9 mouse cellular contexts compared by ENCODE assay signal in genomic region chr13:46798156-46798555, GRCm38 (mm10).
DNase-seq lines count a peak whose midpoint lies in the region; ATAC-seq and TF ChIP-seq lines count a peak whose summit lies in the region.
"Had no signal": no experiment of that assay in that cellular context is flagged by ENCODE, and none has a peak within 500 bp of the region (broad histone marks: within the 10 kb centered on the region; RNA-seq: fewer than 3 reads in every experiment).

No protein-coding gene starts in this region.

- no peak overlapping the region for H3K27ac ChIP-seq in kidney, adult 2 months (ENCODE audit: insufficient read depth, low read depth, low read length)
- no peak overlapping the region for H3K27ac ChIP-seq in kidney, embryonic 14.5 days (ENCODE audit: low read depth, low read length)
- no peak overlapping the region for H3K27ac ChIP-seq in ES-Bruce4 (ENCODE audit: insufficient read depth, low read length)
- no peak overlapping the region for H3K27ac ChIP-seq in embryonic facial prominence, embryonic 11.5 days (replicated peaks; ENCODE audit: low read depth, low read length)
- H3K27ac ChIP-seq: midbrain, embryonic 12.5 days had no signal

- 33% methylated on average over 4 of the region's 4 CpGs for WGBS in kidney, adult 2 months
- 38% methylated on average over 4 of the region's 4 CpGs for WGBS in kidney, embryonic 14.5 days
- WGBS in embryonic facial prominence, embryonic 11.5 days: 38% methylated on average over 4 of the region's 4 CpGs

- peak; percentile 62 for DNase-seq in kidney, adult 2 months
- DNase-seq in adrenal gland, postnatal 25 days: peak; percentile 36
- peak; percentile 69 for DNase-seq in embryonic facial prominence, embryonic 11.5 days (ENCODE audit: low spot score)
- DNase-seq in layer of hippocampus, postnatal 25 days (ENCODE audit: extremely low spot score in 1 of 2, low spot score in 1 of 2): peak; percentile 30 to 42
- DNase-seq in ovary, postnatal 10 days (ENCODE audit: low spot score): no peak

- no peaks in the 10 kb centered on the region; the same call in none of the 2 replicates for H3K36me3 ChIP-seq in kidney, adult 2 months (ENCODE audit: control insufficient read depth, insufficient read depth, low read length)
- H3K36me3 ChIP-seq in kidney, embryonic 14.5 days (ENCODE audit: control insufficient read depth, insufficient read depth, low read length): peaks cover 43% of the 10 kb centered on the region
- H3K36me3 ChIP-seq in ES-Bruce4 (ENCODE audit: control insufficient read depth, insufficient read depth, low read length, poor library complexity, severe bottlenecking): peaks cover 5% of the 10 kb centered on the region; the same call in 1 of the 2 replicates
- H3K36me3 ChIP-seq in embryonic facial prominence, embryonic 11.5 days (replicated peaks; ENCODE audit: control insufficient read depth, insufficient read depth, low read depth, low read length): 0 out of 2 replicates have a peak, but pooled peaks cover 3% of the 10 kb centered on the region

- TF ChIP-seq POLR2A in kidney, adult 2 months (IDR thresholded peaks at IDR 0.05; ENCODE audit: low read depth, low read length): no peak
- no peak for TF ChIP-seq POLR2A in ES-Bruce4 (IDR thresholded peaks at IDR 0.05; ENCODE audit: insufficient read depth, low read length)

- no peaks in the 10 kb centered on the region for H3K4me1 ChIP-seq in kidney, adult 2 months (ENCODE audit: control insufficient read depth, insufficient read depth, low read length)
- no peaks in the 10 kb centered on the region for H3K4me1 ChIP-seq in kidney, embryonic 14.5 days (ENCODE audit: control insufficient read depth, insufficient read depth, low read length)
- H3K4me1 ChIP-seq in ES-Bruce4 (ENCODE audit: control insufficient read depth, insufficient read depth, low read length): no peaks in the 10 kb centered on the region
- no peaks in the 10 kb centered on the region for H3K4me1 ChIP-seq in embryonic facial prominence, embryonic 11.5 days (ENCODE audit: control insufficient read depth, insufficient read depth, low read length)
- H3K4me1 ChIP-seq: midbrain, embryonic 12.5 days had no signal

- H3K4me2 ChIP-seq in kidney, embryonic 14.5 days (replicated peaks; ENCODE audit: low read depth, low read length): no peak overlapping the region
- no peak overlapping the region for H3K4me2 ChIP-seq in embryonic facial prominence, embryonic 11.5 days (ENCODE audit: low read depth, low read length)
- H3K4me2 ChIP-seq: midbrain, embryonic 12.5 days had no signal

- H3K9me3 ChIP-seq in kidney, embryonic 14.5 days (ENCODE audit: control insufficient read depth, low read length): no peaks in the 10 kb centered on the region
- no peaks in the 10 kb centered on the region for H3K9me3 ChIP-seq in ES-Bruce4 (replicated peaks; ENCODE audit: control insufficient read depth, insufficient read depth, low read length, poor library complexity, severe bottlenecking)
- no peaks in the 10 kb centered on the region for H3K9me3 ChIP-seq in embryonic facial prominence, embryonic 11.5 days (replicated peaks; ENCODE audit: control insufficient read depth, low read length)
- H3K9me3 ChIP-seq: midbrain, embryonic 12.5 days had no signal

- no peak for TF ChIP-seq EP300 in ES-Bruce4 (IDR thresholded peaks at IDR 0.05; ENCODE audit: insufficient read depth, low read depth, low read length)

- no peak for ATAC-seq in kidney, embryonic 14.5 days (ENCODE audit: low FRiP score, low TSS enrichment)
- no peak for ATAC-seq in embryonic facial prominence, embryonic 11.5 days (replicated peaks; ENCODE audit: insufficient number of reproducible peaks, low FRiP score, low TSS enrichment, low read depth)
- peak; percentile 79 for ATAC-seq in neutrophil, adult 5-6 weeks (ENCODE audit: extremely low read depth, insufficient number of reproducible peaks, low FRiP score, poor library complexity, severe bottlenecking)

- no peaks in the 10 kb centered on the region for H3K27me3 ChIP-seq in kidney, adult 2 months (replicated peaks; ENCODE audit: control insufficient read depth, insufficient read depth, low read length)
- no peaks in the 10 kb centered on the region for H3K27me3 ChIP-seq in kidney, embryonic 14.5 days (ENCODE audit: control insufficient read depth, insufficient read depth, low read length)
- H3K27me3 ChIP-seq in ES-Bruce4 (ENCODE audit: control insufficient read depth, insufficient read depth, low read length, poor library complexity, severe bottlenecking): no peaks in the 10 kb centered on the region
- no peaks in the 10 kb centered on the region for H3K27me3 ChIP-seq in embryonic facial prominence, embryonic 11.5 days (ENCODE audit: control insufficient read depth, insufficient read depth, low read length)
- H3K27me3 ChIP-seq: midbrain, embryonic 12.5 days had no signal

- H3K9ac ChIP-seq in kidney, embryonic 14.5 days (ENCODE audit: low read depth, low read length): no peak overlapping the region
- no peak overlapping the region for H3K9ac ChIP-seq in ES-Bruce4 (ENCODE audit: low read depth, poor library complexity, severe bottlenecking)
- no peak overlapping the region for H3K9ac ChIP-seq in embryonic facial prominence, embryonic 11.5 days (replicated peaks; ENCODE audit: low read length)
- H3K9ac ChIP-seq: midbrain, embryonic 12.5 days had no signal

- H3K4me3 ChIP-seq in kidney, adult 2 months (ENCODE audit: insufficient read depth, low read depth, low read length): no peak overlapping the region
- no peak overlapping the region for H3K4me3 ChIP-seq in kidney, embryonic 14.5 days (ENCODE audit: low read length)
- no peak overlapping the region for H3K4me3 ChIP-seq in ES-Bruce4 (ENCODE audit: low read depth, low read length)
- no peak overlapping the region for H3K4me3 ChIP-seq in embryonic facial prominence, embryonic 11.5 days (ENCODE audit: low read depth, low read length)
- H3K4me3 ChIP-seq: midbrain, embryonic 12.5 days had no signal

- TF ChIP-seq CTCF in kidney, adult 2 months (conservative IDR thresholded peaks at IDR 0.05; ENCODE audit: insufficient read depth, insufficient read length, low read depth, low read length): peak; percentile 92
- TF ChIP-seq CTCF in ES-Bruce4 (IDR thresholded peaks at IDR 0.05; ENCODE audit: low read depth, low read length): peak; percentile 48
